Mouse (Mus musculus) urinary bladder, postnatal 4 days (tissue): Measurements from ENCODE around the gene Skida1.

ENCODE experiments used
- DNase-seq, 2 experiments: peaks; one replicate each; pipeline ENCODE4 v3.0.0; 2021 to 2022; ENCODE audit warnings: low spot score in 2 of 2

The Skida1 gene

GRCm38 (mm10) chr2:18015581-18015980 lies 33.3 kb downstream of the Skida1 start:
- DNase-seq = no peak

DNA sequence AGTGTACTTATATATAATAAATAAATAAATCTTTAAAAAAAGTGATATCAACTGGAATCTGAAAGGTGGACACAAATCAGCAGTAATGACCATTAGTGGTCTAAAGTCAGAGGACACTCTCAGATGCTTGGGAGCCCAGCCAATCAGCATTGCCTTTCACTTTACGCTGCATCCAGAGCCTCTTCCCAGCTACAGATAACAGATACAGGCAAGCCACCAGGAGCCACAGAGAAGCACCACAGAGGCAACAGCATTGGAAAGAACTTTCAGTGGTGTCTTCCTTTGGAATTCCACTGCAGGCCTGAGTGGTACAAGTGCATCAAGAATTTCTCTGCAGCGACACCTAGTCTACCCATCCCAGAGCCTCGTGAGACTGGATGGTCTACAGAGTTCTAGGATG lies 36.0 kb downstream of the Skida1 start:
- no peak for DNase-seq

DNA sequence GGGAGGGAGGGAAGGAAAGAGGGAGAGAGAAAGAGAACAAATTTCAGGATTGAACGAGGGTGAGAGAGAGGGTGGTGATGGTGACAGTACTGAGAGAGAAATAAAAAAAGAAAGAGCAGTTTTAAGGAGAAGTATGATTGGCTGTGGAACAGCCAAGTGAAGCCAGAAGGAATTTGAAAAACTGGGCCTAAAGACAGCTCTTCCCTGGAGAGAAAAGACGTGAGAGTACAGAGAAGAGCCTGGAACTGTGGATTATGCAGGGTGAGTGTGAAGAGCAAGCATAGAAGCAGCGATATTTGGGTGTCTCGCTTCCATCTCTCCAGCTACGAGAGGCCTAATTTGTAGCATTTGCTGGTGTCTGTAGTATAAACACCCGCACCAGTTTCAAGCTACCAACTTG lies 37.6 kb downstream of the Skida1 start:
- no peak for DNase-seq

DNA sequence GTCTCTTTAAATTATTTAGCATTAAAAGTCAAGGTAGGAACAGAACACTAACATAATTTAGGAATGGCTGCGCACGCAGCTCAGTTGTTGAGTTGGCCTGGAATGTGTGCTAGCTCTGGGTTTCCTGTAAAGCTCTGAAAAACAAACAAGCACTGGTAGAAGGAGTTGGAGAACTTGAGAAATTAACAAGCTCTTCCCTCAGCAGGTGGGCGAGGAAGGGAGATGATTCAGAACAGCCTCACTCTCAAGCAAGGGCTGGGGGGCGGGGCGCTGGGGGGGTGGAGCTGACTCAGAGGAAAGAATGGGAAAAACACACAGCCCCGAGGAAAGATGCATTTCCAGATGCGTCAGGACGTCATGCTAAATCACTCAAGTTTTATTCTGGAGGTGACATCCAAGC lies 43.7 kb downstream of the Skida1 start:
- no peak for DNase-seq

- no peak for DNase-seq
Observed at GRCm38 (mm10) chr2:18004286-18004685, 44.6 kb downstream of the Skida1 start.

DNA sequence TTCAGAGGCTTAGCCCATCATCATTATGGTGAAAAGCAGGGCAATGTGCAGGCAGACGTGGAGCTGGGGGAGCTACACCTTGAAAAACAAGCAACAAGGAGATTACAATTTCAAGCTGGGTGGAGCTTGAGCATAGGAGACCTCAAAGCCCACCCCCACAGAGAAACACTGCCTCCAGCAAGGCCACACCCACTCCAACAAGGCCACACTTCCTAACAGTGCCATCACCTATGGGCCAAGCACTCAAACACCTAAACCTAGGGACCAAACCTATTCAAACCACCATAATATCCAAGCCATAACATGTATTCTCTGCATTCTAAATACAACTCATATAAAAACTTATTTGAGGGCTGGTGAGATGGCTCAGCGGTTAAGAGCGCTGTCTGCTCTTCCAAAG lies 46.5 kb downstream of the Skida1 start:
- no peak for DNase-seq

GRCm38 (mm10) chr2:17996858-17997257 lies 52.0 kb downstream of the Skida1 start, which contains the start of gene H2al2a:
H2al2a (minus strand) TSS chr2:17996958.
- DNase-seq = no peak
